Mouse (Mus musculus) layer of hippocampus, postnatal 25 days (tissue): ENCODE results near the gene Prlhr. TPM values are rescaled to one million over a fixed set of nuclear protein-coding genes. Genes with fewer than 3 reads are reported as not detected.

ENCODE experiments used
- DNase-seq, 2 experiments: peaks; one replicate each; pipeline ENCODE4 v3.0.0; 2022; ENCODE audit warnings: mixed read lengths in 2 of 2, low spot score in 1 of 2; ENCODE audit errors: extremely low spot score in 1 of 2
- total RNA-seq, 2 experiments: library from RNA; stranded (reverse); gene quantifications; 2 replicates each; pipeline ENCODE4 v1.2.3; 2021

The Prlhr gene
- total RNA-seq, 2 experiments from 2014 or later: 0.23 to 0.27 TPM

DNA sequence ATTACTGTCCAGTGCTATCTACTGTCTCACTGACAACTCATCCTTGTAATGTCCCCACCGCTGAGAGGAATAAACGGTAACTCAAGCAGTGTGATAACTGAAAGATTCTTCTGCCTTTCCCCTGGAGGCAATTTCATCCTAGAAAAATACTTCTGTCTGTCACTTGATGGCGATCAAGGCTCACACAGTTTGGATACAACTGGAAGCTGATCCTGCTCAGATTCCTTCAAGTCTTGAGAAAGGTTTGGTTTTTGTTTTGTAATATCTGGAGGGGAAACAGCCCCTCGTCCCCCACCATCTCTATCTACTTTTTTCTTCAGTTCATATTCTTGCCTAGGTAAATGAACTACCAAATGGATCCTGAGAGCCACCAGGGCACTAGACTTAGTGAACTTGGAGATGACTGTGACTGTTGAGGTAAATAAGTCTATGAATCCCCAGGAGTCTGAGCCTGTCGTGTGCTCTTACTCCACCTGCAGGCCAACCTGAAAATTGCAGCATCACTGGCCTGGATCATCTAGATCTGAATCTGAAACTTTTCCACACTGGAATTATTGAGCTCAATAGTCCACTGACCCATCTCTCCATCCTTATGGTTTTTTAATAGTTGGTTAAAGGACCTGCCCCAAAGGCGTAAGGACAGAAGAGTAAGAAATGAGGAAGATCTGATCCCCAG lies 30.4 kb downstream of the Prlhr start:
- DNase-seq: peak in 1 of 2 experiments; percentile 47

DNA sequence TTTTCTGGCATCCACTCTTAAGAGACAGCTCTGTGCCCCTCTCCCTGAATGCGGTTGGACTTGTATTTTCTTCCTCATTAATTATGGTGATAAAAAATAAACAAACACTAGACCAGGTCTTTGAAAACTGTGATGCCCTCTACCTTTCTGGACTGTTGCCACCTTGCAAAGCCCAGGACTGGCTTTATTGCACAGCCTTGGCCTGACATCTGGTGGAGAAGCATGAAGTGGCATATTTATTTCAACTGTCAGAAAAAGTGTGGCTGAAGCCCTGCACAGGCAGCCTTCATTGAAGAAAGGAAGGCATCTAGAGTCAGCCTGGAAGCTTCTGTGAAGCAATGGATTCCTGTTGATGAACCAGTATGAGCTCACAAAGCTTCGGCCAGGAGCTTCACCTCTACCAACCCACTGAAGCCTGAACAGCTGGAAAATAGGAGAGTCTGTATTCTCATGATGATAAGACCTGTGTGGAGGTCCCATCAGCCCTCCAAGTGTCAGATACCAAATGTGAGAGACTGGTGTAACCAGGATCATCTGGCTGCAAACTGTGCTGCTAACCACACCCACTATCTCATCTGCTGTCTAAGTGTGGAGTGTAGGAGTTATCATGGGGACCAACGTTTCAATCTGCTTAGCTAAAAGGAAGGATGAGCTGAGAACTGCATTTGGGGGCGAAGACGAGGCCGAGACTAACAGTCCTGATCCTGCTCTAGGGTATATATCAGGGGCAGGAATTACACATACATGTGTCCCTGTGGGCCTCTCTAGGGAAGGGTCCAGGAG lies 35.6 kb downstream of the Prlhr start:
- no peak for DNase-seq

DNA sequence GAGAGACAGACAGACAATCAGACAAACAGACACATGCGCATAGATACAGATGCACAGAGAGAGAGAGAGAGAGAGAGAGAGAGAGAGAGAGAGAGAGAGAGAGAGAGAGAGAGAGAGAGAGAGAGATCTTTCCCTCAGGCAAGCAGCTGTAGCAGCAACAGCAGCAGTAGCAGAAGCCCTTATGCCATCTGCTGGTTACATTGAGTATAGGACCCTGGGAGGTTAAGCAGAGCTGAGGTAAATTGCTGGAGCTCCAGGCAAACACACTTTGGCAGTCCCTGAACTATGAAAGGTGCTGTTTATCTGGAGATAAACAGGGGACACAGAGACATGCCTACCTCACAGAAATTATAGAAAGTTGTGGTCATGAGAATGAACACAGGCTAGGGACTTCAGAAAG lies 50.5 kb downstream of the Prlhr start:
- no peak for DNase-seq

Other genes starting within 250 kb of the Prlhr start
- gene Fam204a, start 241.6 kb downstream of the Prlhr start, total RNA-seq: 10 to 100 TPM; 29.7 to 32.5 TPM
- gene Cacul1, start 112.7 kb upstream of the Prlhr start, total RNA-seq: 10 to 100 TPM; 48.0 to 51.6 TPM